Mouse (Mus musculus): ENCODE data around the gene Ube2cbp.

DNA sequence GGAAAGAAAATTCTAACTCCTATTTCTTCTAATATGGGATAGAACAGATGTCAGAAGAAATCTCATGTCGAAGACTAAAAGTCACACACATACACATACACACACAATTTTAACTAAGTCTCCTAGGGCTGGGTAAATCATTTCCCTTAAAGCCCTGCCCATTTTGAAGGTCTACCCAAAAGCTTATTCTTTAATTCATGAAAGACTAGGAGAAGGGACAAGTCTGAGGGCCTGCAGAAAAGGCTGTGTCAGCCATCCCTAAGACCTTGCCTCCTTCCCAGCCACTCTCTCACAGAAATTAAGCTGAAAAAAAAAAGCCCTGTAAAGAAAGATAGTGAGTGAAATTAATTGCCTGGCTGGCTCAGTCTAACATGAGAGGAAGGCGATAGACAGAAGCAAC is 128.0 kb downstream of the Ube2cbp start:
- TF ChIP-seq CTCF (IDR thresholded peaks at IDR 0.05; ENCODE audit: extremely low read depth, insufficient read length, insufficient replicate concordance, low read depth, low read length) (no peak), POLR2A (IDR thresholded peaks at IDR 0.05; ENCODE audit: low read depth, low read length) (no peak)

All from small intestine, adult 2 months (tissue).